Mouse (Mus musculus) CH12.LX (cell line): ENCODE measurements around the gene Mynn. TPM values are rescaled to one million over a fixed set of nuclear protein-coding genes. Genes with fewer than 3 reads are reported as not detected.

Experiments used
- DNase-seq: peaks from one replicate; pipeline ENCODE4 v3.0.0-alpha.2; 2013; ENCODE audit errors: extremely low read depth
- H3K27ac ChIP-seq: 2 replicates; pipeline ENCODE4 v1.5.1; 2012; ENCODE audit warnings: low read depth, mild to moderate bottlenecking, control low read depth, moderate library complexity; ENCODE audit not compliant: insufficient read depth
- H3K27me3 ChIP-seq: replicated peaks from 2 replicates; pipeline ENCODE3; 2012; ENCODE audit warnings: inconsistent platforms
- H3K36me3 ChIP-seq, 2 experiments: replicated peaks in 1 of 2; 2 replicates each; pipeline versions ENCODE3 to v1.6.1; 2012; ENCODE audit warnings: inconsistent platforms in 1 of 2, low read length in 1 of 2, mild to moderate bottlenecking in 1 of 2, mixed read lengths in 1 of 2, moderate library complexity in 1 of 2; ENCODE audit not compliant: control insufficient read depth in 1 of 2, insufficient read depth in 1 of 2
- H3K4me1 ChIP-seq, 2 experiments: 2 replicates each; pipeline ENCODE4 v1.6.1; 2012; ENCODE audit warnings: inconsistent platforms in 1 of 2, moderate library complexity in 1 of 2; ENCODE audit not compliant: insufficient read depth in 2 of 2, control insufficient read depth in 1 of 2
- H3K4me2 ChIP-seq: 2 replicates; pipeline ENCODE4 v1.6.1; 2012; ENCODE audit warnings: low read depth, mild to moderate bottlenecking, control low read depth; ENCODE audit not compliant: poor library complexity, insufficient read depth, severe bottlenecking
- H3K4me3 ChIP-seq, 3 experiments: fragments of 150-350 bp in 1 of 3; sonication (generic) in 1 of 3; replicated peaks in 1 of 3; 2 replicates each; pipeline versions ENCODE3 to v1.5.1; 2011 to 2012; ENCODE audit warnings: low read depth in 2 of 3, low read length in 2 of 3, mild to moderate bottlenecking in 2 of 3, moderate library complexity in 2 of 3, control low read depth in 1 of 3, improper control_type of control experiment in 1 of 3, inconsistent platforms in 1 of 3, mixed read lengths in 1 of 3; ENCODE audit not compliant: poor library complexity in 1 of 3
- H3K79me2 ChIP-seq: replicated peaks from 2 replicates; pipeline ENCODE4 v1.6.1; 2012; ENCODE audit warnings: mild to moderate bottlenecking, moderate library complexity; ENCODE audit not compliant: control insufficient read depth, poor library complexity, insufficient read depth, severe bottlenecking; ENCODE audit errors: extremely low read depth
- H3K9ac ChIP-seq: 2 replicates; pipeline ENCODE4 v1.6.1; 2012; ENCODE audit warnings: low read depth, mild to moderate bottlenecking, control low read depth, moderate library complexity; ENCODE audit not compliant: insufficient read depth
- H3K9me3 ChIP-seq: replicated peaks from 2 replicates; pipeline ENCODE3; 2012; ENCODE audit warnings: low read length, inconsistent platforms, mixed read lengths
- BHLHE40 ChIP-seq: IDR thresholded peaks from 2 replicates; pipeline ENCODE4 v1.6.1; 2011; ENCODE audit warnings: mild to moderate bottlenecking, low read depth, low read length, improper control_type of control experiment
- CHD1 ChIP-seq: IDR thresholded peaks from 2 replicates; pipeline ENCODE4 v1.6.1; 2012; ENCODE audit warnings: low read depth, low read length, improper control_type of control experiment, inconsistent platforms
- CHD2 ChIP-seq: IDR thresholded peaks from 2 replicates; pipeline ENCODE4 v1.6.1; 2011; ENCODE audit warnings: low read length, improper control_type of control experiment
- E2F4 ChIP-seq: IDR thresholded peaks from 2 replicates; pipeline ENCODE4 v1.6.1; 2011; ENCODE audit warnings: low read depth, low read length, improper control_type of control experiment; ENCODE audit not compliant: insufficient replicate concordance
- ELF1 ChIP-seq: IDR thresholded peaks from 2 replicates; pipeline ENCODE4 v1.6.1; 2014; ENCODE audit warnings: low read depth, mild to moderate bottlenecking, inconsistent platforms, low read length, improper control_type of control experiment
- EP300 ChIP-seq: IDR thresholded peaks from 2 replicates; pipeline ENCODE4 v1.6.1; 2011; ENCODE audit warnings: low read length, improper control_type of control experiment
- ETS1 ChIP-seq: conservative IDR thresholded peaks from 2 replicates; pipeline ENCODE4 v1.6.1; 2012; ENCODE audit warnings: low read depth, mild to moderate bottlenecking, inconsistent platforms, low read length, improper control_type of control experiment, moderate library complexity
- GABPA ChIP-seq: IDR thresholded peaks from 2 replicates; pipeline ENCODE4 v1.6.1; 2012; ENCODE audit warnings: low read depth, low read length, improper control_type of control experiment, inconsistent platforms; ENCODE audit not compliant: insufficient replicate concordance
- HCFC1 ChIP-seq: IDR thresholded peaks from 2 replicates; pipeline ENCODE4 v1.6.1; 2012; ENCODE audit warnings: low read depth, mild to moderate bottlenecking, inconsistent platforms, low read length, improper control_type of control experiment
- IRF4 ChIP-seq: IDR thresholded peaks from 2 replicates; pipeline ENCODE4 v1.6.1; 2014; ENCODE audit warnings: low read depth, mild to moderate bottlenecking, inconsistent platforms, low read length, improper control_type of control experiment
- KAT2A ChIP-seq: IDR thresholded peaks from 2 replicates; pipeline ENCODE4 v1.6.1; 2012; ENCODE audit warnings: low read length, improper control_type of control experiment, inconsistent platforms; ENCODE audit not compliant: insufficient replicate concordance
- MAFK ChIP-seq: IDR thresholded peaks from 2 replicates; pipeline ENCODE4 v1.6.1; 2011; ENCODE audit warnings: low read length, improper control_type of control experiment; ENCODE audit not compliant: insufficient replicate concordance
- MXI1 ChIP-seq: IDR thresholded peaks from 2 replicates; pipeline ENCODE4 v1.6.1; 2011; ENCODE audit warnings: mild to moderate bottlenecking, low read depth, low read length, improper control_type of control experiment
- MYC ChIP-seq: IDR thresholded peaks from 2 replicates; pipeline ENCODE4 v1.6.1; 2011; ENCODE audit warnings: low read depth, mild to moderate bottlenecking, improper control_type of control experiment, low read length
- NELFE ChIP-seq: IDR thresholded peaks from 2 replicates; pipeline ENCODE4 v1.6.1; 2011; ENCODE audit warnings: low read depth, low read length, improper control_type of control experiment
- NRF1 ChIP-seq: IDR thresholded peaks from 2 replicates; pipeline ENCODE4 v1.6.1; 2014; ENCODE audit warnings: low read depth, mild to moderate bottlenecking, inconsistent platforms, low read length, improper control_type of control experiment, moderate library complexity
- RCOR1 ChIP-seq: conservative IDR thresholded peaks from 2 replicates; pipeline ENCODE4 v1.6.1; 2012; ENCODE audit warnings: low read depth, mild to moderate bottlenecking, inconsistent platforms, low read length, improper control_type of control experiment
- SIN3A ChIP-seq: IDR thresholded peaks from 2 replicates; pipeline ENCODE4 v1.6.1; 2012; ENCODE audit warnings: low read length, improper control_type of control experiment, inconsistent platforms
- SMC3 ChIP-seq: IDR thresholded peaks from 2 replicates; pipeline ENCODE4 v1.6.1; 2011; ENCODE audit warnings: low read depth, low read length, improper control_type of control experiment
- TBP ChIP-seq: conservative IDR thresholded peaks from 2 replicates; pipeline ENCODE4 v1.6.1; 2011; ENCODE audit warnings: low read depth, low read length, improper control_type of control experiment
- UBTF ChIP-seq: IDR thresholded peaks from 2 replicates; pipeline ENCODE4 v1.6.1; 2012; ENCODE audit warnings: low read depth, mild to moderate bottlenecking, inconsistent platforms, low read length, improper control_type of control experiment, moderate library complexity
- USF1 ChIP-seq: IDR thresholded peaks from 2 replicates; pipeline ENCODE4 v1.6.1; 2014; ENCODE audit warnings: low read depth, mild to moderate bottlenecking, inconsistent platforms, low read length, improper control_type of control experiment
- USF2 ChIP-seq: conservative IDR thresholded peaks from 2 replicates; pipeline ENCODE4 v1.6.1; 2011; ENCODE audit warnings: low read depth, low read length, improper control_type of control experiment
- ZC3H11A ChIP-seq: IDR thresholded peaks from 2 replicates; pipeline ENCODE4 v1.6.1; 2012; ENCODE audit warnings: low read depth, mild to moderate bottlenecking, inconsistent platforms, low read length, improper control_type of control experiment
- ZKSCAN1 ChIP-seq: IDR thresholded peaks from 2 replicates; pipeline ENCODE4 v1.6.1; 2012; ENCODE audit warnings: low read depth, inconsistent platforms, low read length, improper control_type of control experiment, borderline replicate concordance
- ZMIZ1 ChIP-seq: IDR thresholded peaks from 2 replicates; pipeline ENCODE4 v1.6.1; 2012; ENCODE audit warnings: low read depth, mild to moderate bottlenecking, inconsistent platforms, low read length, improper control_type of control experiment
- ZNF384 ChIP-seq: IDR thresholded peaks from 2 replicates; pipeline ENCODE4 v1.6.1; 2012; ENCODE audit warnings: low read depth, low read length, improper control_type of control experiment, inconsistent platforms
- dilution Hi-C: fragments of 300-500 bp; cut with MboI; formaldehyde crosslinking; loops from 2 replicates; pipeline ENCODE4 v1.14.3; 2020; ENCODE audit warnings: low sequenced_read_pairs; ENCODE audit not compliant: extremely low pct_unique_long_range_greater_than_20kb, extremely low pct_ligation_motif_present
- in situ Hi-C: fragments of 300-500 bp; cut with MboI; formaldehyde crosslinking; loops from 3 replicates; pipeline ENCODE4 v1.14.3; 2019; ENCODE audit warnings: low sequenced_read_pairs, low pct_ligation_motif_present, low pct_unique_long_range_greater_than_20kb, mixed read lengths
- polyA plus RNA-seq: library from polyadenylated mRNA; unstranded; fragments of >175 nt; gene quantifications from 2 replicates; pipeline ENCODE4 v1.2.1, GENCODE M21; 2012; ENCODE audit warnings: low read depth; ENCODE audit not compliant: insufficient read length
- total RNA-seq, 2 experiments: library from RNA; depleted of rRNA; stranded (reverse); fragments of 300-350 nt in 1 of 2; fragments of >200 nt in 1 of 2; gene quantifications; 2 replicates each; pipeline ENCODE4 v1.2.3; 2012 to 2014

The Mynn gene
- total and polyA plus RNA-seq, 3 experiments, result 11.9 to 31.1 (median 15.5) TPM

DNA sequence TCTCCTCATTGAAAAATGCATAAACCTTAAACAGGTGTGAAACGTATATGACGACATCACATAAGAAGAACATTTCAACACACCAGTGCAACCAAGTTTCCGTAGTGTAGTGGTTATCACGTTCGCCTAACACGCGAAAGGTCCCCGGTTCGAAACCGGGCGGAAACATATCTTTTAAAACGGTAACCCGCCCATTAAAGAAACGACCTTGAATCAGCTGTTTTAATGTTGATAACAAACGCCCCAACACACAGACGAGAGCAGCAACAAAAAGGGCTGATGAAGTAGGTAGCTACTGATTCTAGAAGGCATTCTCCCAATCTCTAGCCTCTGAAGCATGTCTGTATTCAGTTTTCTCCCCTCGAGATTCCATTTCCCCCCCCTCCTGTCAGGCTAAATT lies 690 bp upstream of the Mynn start:
- peak; percentile 94 for DNase-seq
- Histone ChIP-seq H3K4me1 (peaks cover 3 to 32% of the 10 kb centered on the region in 2 experiments; a peak in 3 of 4 replicates), H3K79me2 (peaks cover 24% of the 10 kb centered on the region), H3K4me3 (peak overlapping the region; percentile 62 to 77 (median 62)), H3K36me3 (peaks cover 6 to 16% of the 10 kb centered on the region in 2 experiments), H3K27me3 (no peaks in the 10 kb centered on the region), H3K4me2 (peak overlapping the region; percentile 61; the same call in 1 of the 2 replicates), H3K9me3 (no peaks in the 10 kb centered on the region)
- dilution Hi-C loops, result no loop called here
- TF ChIP-seq GABPA, result no peak
- no peak for TF ChIP-seq ZKSCAN1
- TF ChIP-seq ETS1, result no peak
- TF ChIP-seq IRF4, result 0 out of 2 replicates have a peak, but pooled peaks have one; percentile 10
- 0 out of 2 replicates have a peak, but pooled peaks have one; percentile 85 for TF ChIP-seq E2F4
- no peak for TF ChIP-seq ZNF384
- no peak for TF ChIP-seq UBTF
- TF ChIP-seq KAT2A, result peak; percentile 82; the same call in 1 of the 2 replicates
- 0 out of 2 replicates have a peak, but pooled peaks have one; percentile 6 for TF ChIP-seq MXI1
- TF ChIP-seq MYC, result 0 out of 2 replicates have a peak, but pooled peaks have one; percentile 1
- no peak for TF ChIP-seq USF1
- TF ChIP-seq CHD1, result peak; percentile 61; the same call in 1 of the 2 replicates
- no peak for TF ChIP-seq CHD2
- peak; percentile 100 for TF ChIP-seq TBP
- peak; percentile 96 for TF ChIP-seq ELF1
- no peak for TF ChIP-seq ZC3H11A
- no peak for TF ChIP-seq SMC3
- TF ChIP-seq SIN3A, result peak; percentile 89; the same call in 1 of the 2 replicates
- peak; percentile 65 for TF ChIP-seq NRF1
- peak; percentile 98 for TF ChIP-seq MAFK
- TF ChIP-seq, all 38 proteins: peak for 11
- H3K27ac ChIP-seq, result peak overlapping the region; percentile 59; the same call in 1 of the 2 replicates
- in situ Hi-C loops, result no loop called here
- H3K9ac ChIP-seq, result peak overlapping the region; percentile 40; the same call in 1 of the 2 replicates

DNA sequence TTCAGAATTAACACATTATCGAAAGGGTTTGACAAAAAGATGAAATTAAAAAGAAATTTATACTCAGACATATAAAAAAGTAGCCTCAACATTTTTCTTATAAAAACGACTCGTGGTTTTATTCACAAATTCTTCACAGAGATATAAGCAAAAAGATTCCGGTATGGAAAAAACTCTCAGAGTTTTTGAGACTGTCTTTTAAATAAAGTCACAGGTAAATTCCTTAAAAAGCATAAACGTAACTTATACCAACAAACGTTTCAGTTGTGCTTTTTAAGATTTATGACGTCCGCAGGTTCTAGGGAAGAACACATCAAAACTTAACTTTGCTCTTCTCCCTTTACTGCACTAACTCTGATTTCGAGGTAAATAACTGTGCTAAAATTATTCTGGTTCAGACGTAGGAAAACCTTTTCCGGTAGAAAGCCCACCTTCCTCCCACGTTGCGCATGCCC lies 228 bp upstream of the Mynn start:
- peak overlapping the region; percentile 38; the same call in 1 of the 2 replicates for H3K27ac ChIP-seq
- in situ Hi-C loops (no loop called here), dilution Hi-C loops (no loop called here)
- H3K27me3 ChIP-seq, result no peaks in the 10 kb centered on the region
- H3K4me2 ChIP-seq, result peak overlapping the region; percentile 61; the same call in 1 of the 2 replicates
- H3K4me1 ChIP-seq, result peaks cover 6 to 36% of the 10 kb centered on the region in 2 experiments
- H3K36me3 ChIP-seq, result peaks cover 9 to 19% of the 10 kb centered on the region in 2 experiments
- TF ChIP-seq NELFE (peak; percentile 22), MYC (no peak), MXI1 (peak; percentile 7; the same call in 1 of the 2 replicates), GABPA (no peak), ZMIZ1 (no peak), NRF1 (peak; percentile 98), MAFK (no peak), TBP (peak; percentile 71; the same call in 1 of the 2 replicates), RCOR1 (no peak), EP300 (peak; percentile 54; the same call in 1 of the 2 replicates), BHLHE40 (no peak), ZC3H11A (no peak), ZNF384 (no peak; the same call in 1 of the 2 replicates), USF2 (no peak), KAT2A (no peak), HCFC1 (no peak), SIN3A (0 out of 2 replicates have a peak, but pooled peaks have one; percentile 17), CHD1 (peak; percentile 87)
- peaks cover 27% of the 10 kb centered on the region for H3K79me2 ChIP-seq
- H3K9ac ChIP-seq, result peak overlapping the region; percentile 40; the same call in 1 of the 2 replicates
- no peak for DNase-seq
- peak overlapping the region; percentile 62 to 94 (median 77) for H3K4me3 ChIP-seq
- H3K9me3 ChIP-seq, result no peaks in the 10 kb centered on the region
